Mouse (Mus musculus): ENCODE measurements at regions not wholly inside any gene's neighbourhood (a gene's known extent, or its start where the extent isn't known, plus 50 kb on each side); places are given as distances from the start of the nearest gene placed in this dataset.
"Not testable (repeated sequence)": the region's sequence is repeated elsewhere in the genome, so short reads cannot be mapped to it uniquely, and the experiment has no call there.

DNA sequence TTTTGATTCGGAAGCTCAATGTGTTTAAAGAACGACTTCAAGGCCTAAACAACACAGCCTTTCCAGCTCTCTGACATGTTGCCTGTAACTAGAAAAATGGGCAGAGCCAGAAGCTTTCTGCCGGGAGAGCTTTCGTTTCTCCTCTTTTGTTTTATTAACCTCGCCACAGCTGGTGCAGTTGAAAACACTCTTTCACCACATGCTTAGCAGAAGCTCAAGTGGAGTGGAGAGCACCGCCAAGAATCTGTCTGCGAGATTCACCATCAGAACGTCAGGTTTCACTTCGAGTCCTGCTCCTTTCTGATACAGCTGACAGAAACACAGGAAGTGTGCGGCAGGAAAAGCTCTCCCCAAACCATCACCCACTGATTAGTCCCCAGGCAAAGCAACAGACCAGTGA is 100.1 kb downstream of the Rps12 start:
- H3K9ac ChIP-seq, result no peak overlapping the region
- no peak for ATAC-seq (ENCODE audit: low read depth)
- no peak overlapping the region for H3K4me3 ChIP-seq
- H3K9me3 ChIP-seq, result no peaks in the 10 kb centered on the region
- no peaks in the 10 kb centered on the region for H3K36me3 ChIP-seq
- no peak overlapping the region for H3K4me2 ChIP-seq
- WGBS, result 63% methylated on average over 10 of the region's 10 CpGs
- H3K27ac ChIP-seq (replicated peaks), result no peak overlapping the region
- no peaks in the 10 kb centered on the region for H3K4me1 ChIP-seq (replicated peaks)
- H3K27me3 ChIP-seq, result no peaks in the 10 kb centered on the region

DNA sequence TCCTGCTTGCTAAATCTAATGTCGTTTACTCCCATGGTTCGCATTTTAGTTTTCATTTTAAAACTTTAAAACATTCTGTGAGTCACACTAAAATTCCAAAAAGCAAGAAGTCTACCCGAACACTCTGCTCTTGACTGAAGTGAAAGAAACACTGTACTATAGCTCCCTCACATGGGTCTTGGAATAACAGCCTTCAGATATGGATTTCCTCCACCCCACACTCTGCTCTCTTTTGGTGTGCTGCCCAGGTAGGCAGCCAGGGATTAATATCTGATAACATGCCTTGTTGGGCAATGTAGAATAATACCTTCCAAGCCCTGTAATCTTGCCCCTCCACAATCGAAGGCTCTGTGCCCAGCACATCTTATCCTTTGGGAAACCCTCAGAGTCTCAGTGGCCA is 104.0 kb downstream of the Rps12 start:
- Histone ChIP-seq H3K4me2 (no peak overlapping the region), H3K36me3 (no peaks in the 10 kb centered on the region), H3K4me1 (replicated peaks) (no peaks in the 10 kb centered on the region), H3K4me3 (no peak overlapping the region), H3K27me3 (no peaks in the 10 kb centered on the region), H3K9me3 (no peaks in the 10 kb centered on the region), H3K9ac (no peak overlapping the region), H3K27ac (replicated peaks) (no peak overlapping the region)
- ATAC-seq (ENCODE audit: low read depth), result no peak
- 85% methylated on average over 4 of the region's 4 CpGs for WGBS

DNA sequence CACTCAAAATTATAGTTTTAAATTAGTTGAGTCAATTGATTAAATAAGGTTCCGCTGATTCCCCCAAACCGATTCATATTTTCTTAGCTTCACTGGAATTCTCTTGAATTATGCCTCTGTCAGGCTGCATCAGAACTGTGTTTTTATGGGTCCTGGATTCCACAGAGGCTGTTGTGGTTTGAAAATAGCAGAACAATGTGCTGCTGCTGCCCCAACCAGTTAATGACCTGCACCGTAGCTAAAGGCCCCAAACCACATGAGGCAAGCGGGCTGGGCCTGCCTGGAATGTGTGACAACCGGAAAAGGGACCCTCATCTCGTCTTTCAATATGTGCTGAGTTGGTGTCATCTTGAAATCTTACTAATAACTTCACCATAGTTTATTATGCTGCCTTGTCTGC is 111.2 kb downstream of the Rps12 start:
- Histone ChIP-seq H3K27me3 (no peaks in the 10 kb centered on the region), H3K27ac (replicated peaks) (no peak overlapping the region), H3K4me1 (replicated peaks) (peaks cover 19% of the 10 kb centered on the region), H3K9me3 (no peaks in the 10 kb centered on the region), H3K9ac (no peak overlapping the region), H3K4me3 (no peak overlapping the region), H3K36me3 (no peaks in the 10 kb centered on the region), H3K4me2 (no peak overlapping the region)
- ATAC-seq (ENCODE audit: low read depth), result no peak
- 30% methylated on average over 6 of the region's 6 CpGs for WGBS

DNA sequence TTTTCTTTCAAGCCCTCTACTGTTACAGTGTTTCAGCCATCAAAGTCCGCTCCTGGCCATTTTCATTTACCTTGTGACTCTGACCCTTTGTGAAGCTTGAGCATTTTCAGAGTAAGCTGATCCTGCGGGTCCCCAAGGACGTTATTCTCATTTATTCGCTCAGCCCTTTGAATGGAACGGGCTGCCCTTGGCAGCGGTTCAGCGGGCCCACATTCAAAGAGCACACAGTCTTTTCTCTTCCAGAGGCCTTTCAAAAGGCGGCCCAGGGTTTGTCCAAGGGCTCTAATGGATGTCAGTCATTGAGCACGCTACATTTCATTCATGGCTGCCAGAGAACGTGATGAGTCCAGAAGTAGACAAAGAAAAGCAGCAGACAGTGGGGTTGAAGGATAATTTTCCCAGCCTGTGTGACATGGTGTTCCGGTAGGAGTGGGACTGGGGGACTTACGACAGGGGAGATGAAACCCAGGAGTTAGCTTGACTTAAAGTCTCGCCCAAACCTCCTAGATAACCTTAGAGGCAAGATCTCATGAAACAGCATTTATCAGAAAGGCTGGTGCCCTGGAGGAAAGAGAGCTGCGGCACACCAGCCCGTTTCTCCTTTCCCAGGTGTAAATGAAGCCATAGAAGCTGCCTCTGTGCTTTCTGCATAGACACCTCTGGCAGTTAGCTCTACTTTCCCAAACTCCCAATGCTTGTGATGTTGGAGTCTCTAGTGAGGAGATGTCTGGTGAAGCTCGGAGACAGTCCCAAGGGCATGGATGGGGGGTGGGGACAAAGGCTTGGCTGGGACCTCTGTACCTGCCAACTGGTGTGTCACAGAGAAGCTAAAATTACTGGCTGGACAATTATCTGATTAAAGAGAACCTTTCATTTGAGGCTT is 112.2 kb downstream of the Rps12 start:
- H3K36me3 ChIP-seq, result no peaks in the 10 kb centered on the region
- WGBS, result 19% methylated on average over 16 of the region's 16 CpGs
- no peaks in the 10 kb centered on the region for H3K27me3 ChIP-seq
- peak overlapping the region; percentile 42 for H3K4me2 ChIP-seq
- H3K9ac ChIP-seq, result no peak overlapping the region
- H3K9me3 ChIP-seq, result no peaks in the 10 kb centered on the region
- peaks cover 19% of the 10 kb centered on the region for H3K4me1 ChIP-seq (replicated peaks)
- H3K4me3 ChIP-seq, result no peak overlapping the region
- H3K27ac ChIP-seq (replicated peaks), result peak overlapping the region; percentile 75
- peak; percentile 90 for ATAC-seq (ENCODE audit: low read depth)

DNA sequence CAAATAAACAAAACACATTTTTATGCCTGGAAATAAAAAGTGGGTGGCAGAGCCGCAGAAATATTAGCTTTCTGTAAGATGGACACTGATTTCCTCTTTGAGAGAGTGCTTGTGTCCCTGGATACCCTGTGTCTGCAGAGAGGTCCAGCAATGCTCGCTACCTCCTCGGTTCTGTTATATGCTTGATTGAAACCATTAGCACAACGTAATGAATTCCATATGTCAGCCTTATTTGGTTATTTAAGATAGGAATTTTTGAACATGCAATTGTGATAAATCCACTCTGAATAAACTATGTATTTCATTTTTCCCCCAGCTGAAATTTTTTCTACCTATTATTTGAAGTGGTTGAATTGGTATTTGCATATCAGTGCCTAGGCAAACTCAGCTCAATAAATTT is 114.8 kb downstream of the Rps12 start:
- peaks cover 19% of the 10 kb centered on the region for H3K4me1 ChIP-seq (replicated peaks)
- WGBS, result 84% methylated on average over 4 of the region's 4 CpGs
- H3K36me3 ChIP-seq, result no peaks in the 10 kb centered on the region
- H3K4me2 ChIP-seq, result no peak overlapping the region
- ATAC-seq (ENCODE audit: low read depth), result no peak
- no peak overlapping the region for H3K9ac ChIP-seq
- no peak overlapping the region for H3K4me3 ChIP-seq
- H3K27me3 ChIP-seq, result no peaks in the 10 kb centered on the region
- H3K9me3 ChIP-seq, result no peaks in the 10 kb centered on the region
- H3K27ac ChIP-seq (replicated peaks), result no peak overlapping the region

DNA sequence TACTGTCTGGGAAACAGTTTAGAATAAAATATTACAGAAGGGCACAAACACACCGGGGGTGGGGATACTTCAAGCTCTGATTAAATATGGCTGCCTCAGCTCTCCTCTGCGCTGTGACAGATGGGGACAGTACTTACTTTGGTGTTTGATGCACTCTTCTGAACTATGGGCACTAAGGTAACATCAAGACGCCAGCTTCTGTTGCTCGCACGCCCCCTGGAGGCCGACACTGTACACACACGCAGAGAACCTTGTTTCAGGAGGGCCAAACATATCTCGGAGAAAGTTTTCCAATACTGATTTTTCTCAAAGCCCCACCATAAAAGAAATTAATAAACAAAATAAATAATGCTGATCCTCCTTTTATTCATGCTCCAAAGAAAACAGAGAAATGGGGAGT is 115.6 kb downstream of the Rps12 start:
- H3K4me1 ChIP-seq (replicated peaks), result peaks cover 19% of the 10 kb centered on the region
- H3K27ac ChIP-seq (replicated peaks), result no peak overlapping the region
- no peak overlapping the region for H3K9ac ChIP-seq
- ATAC-seq (ENCODE audit: low read depth), result no peak
- no peaks in the 10 kb centered on the region for H3K36me3 ChIP-seq
- no peak overlapping the region for H3K4me3 ChIP-seq
- H3K9me3 ChIP-seq, result no peaks in the 10 kb centered on the region
- no peaks in the 10 kb centered on the region for H3K27me3 ChIP-seq
- H3K4me2 ChIP-seq, result no peak overlapping the region
- 26% methylated on average over 8 of the region's 8 CpGs for WGBS

DNA sequence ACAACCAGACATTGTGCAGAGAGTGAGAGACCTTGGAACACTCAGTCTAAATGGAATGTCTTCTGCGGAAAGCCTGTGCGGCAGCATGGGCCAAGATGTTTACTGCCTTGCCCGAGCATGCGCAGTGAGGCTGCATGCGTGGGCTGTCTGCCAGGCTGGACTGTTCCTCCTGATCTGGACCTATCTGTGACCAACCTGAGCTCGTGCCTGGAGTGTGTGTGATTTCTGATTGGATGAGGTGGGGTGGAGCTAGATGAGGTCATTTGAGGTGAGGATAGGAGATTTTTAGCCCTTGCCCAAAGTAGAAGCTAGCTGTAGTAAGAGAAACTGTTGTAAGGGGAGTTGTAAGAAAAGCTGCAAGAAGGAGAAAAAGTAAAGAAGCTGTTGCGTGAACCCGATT is 121.2 kb downstream of the Rps12 start:
- H3K27ac ChIP-seq (replicated peaks); H3K9me3 ChIP-seq; ATAC-seq (ENCODE audit: low read depth); H3K4me2 ChIP-seq; H3K4me1 ChIP-seq (replicated peaks); H3K27me3 ChIP-seq; H3K4me3 ChIP-seq; H3K36me3 ChIP-seq; H3K9ac ChIP-seq: not testable (repeated sequence)
- 93% methylated on average over 8 of the region's 8 CpGs for WGBS

DNA sequence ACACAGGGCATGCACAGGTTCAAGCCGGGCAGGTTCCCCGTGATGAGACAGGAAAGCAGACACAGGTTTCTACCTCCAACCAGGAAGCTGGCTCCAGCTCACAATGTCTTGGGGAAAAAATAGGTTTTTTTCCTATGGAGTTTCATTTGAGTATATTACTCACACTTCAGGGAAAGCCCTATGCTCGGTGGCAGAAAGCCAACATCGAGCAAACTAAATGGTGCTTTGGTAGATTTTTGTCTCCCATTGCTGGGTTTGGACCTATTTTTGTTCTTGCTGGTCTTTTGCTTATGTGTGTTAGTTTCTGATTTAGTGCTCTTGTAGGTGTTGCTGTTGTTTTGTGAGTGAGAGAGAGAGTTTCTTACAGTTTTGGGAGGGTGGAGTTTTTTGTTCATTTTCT is 160.9 kb downstream of the Rps12 start:
- no peak for ATAC-seq (ENCODE audit: low read depth)
- WGBS, result 87% methylated on average over 4 of the region's 4 CpGs
- H3K27me3 ChIP-seq, result no peaks in the 10 kb centered on the region

DNA sequence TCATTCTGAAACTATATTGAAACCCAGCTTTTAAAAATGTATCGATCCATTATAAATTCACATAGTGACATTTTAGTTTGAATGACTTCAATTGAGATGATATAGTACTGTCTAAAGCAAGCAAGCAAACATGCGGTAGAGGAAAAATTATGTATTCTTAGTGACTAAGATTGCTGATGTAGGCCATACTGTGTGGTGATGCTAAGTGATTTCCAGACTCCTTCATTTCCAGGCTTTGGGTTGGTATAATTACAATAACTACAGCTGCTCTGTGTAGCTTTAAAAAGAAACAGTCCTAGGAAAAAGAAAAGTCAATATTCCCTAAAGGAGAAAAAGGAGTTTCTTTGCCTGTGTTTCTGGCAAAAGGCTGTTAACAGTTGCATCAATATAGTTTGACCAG is 175.0 kb downstream of the Rps12 start:
- H3K36me3 ChIP-seq, result no peaks in the 10 kb centered on the region
- H3K4me2 ChIP-seq, result no peak overlapping the region
- H3K4me3 ChIP-seq, result no peak overlapping the region
- H3K4me1 ChIP-seq (replicated peaks), result no peaks in the 10 kb centered on the region; the same call in 1 of the 2 replicates
- ATAC-seq (ENCODE audit: low read depth), result no peak
- H3K9me3 ChIP-seq, result no peaks in the 10 kb centered on the region
- no peaks in the 10 kb centered on the region for H3K27me3 ChIP-seq
- 83% methylated on average over 2 of the region's 2 CpGs for WGBS
- no peak overlapping the region for H3K9ac ChIP-seq
- no peak overlapping the region for H3K27ac ChIP-seq (replicated peaks)

More for the DNA sequence above, 160.9 kb downstream of the Rps12 start:
- no peak overlapping the region for H3K9ac ChIP-seq
- no peak overlapping the region for H3K27ac ChIP-seq (replicated peaks)
- no peak overlapping the region for H3K4me2 ChIP-seq
- no peaks in the 10 kb centered on the region for H3K4me1 ChIP-seq (replicated peaks)
- no peak overlapping the region for H3K4me3 ChIP-seq
- H3K9me3 ChIP-seq, result no peaks in the 10 kb centered on the region
- no peaks in the 10 kb centered on the region for H3K36me3 ChIP-seq

DNA sequence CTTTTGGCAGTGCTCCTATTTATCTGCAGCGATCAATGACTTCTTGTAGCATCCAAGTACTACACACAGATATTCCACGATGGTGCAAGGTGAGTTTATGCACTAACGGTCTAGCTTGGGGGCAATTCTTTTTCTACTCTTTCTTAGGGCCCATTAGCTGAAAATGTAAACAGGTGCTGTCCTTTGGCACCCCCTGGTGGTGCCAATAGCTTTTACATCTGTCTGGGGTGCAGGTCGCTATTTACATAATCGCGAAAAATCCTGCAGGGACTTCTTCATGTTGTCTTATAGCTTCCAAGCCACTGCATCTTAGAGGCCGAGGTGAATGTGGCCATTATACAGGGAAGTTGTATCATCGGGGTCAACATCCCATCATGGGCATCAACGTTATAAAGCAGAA is 175.9 kb downstream of the Rps12 start:
- ATAC-seq (ENCODE audit: low read depth), result no peak
- H3K9ac ChIP-seq, result no peak overlapping the region
- H3K4me1 ChIP-seq (replicated peaks), result no peaks in the 10 kb centered on the region; the same call in 1 of the 2 replicates
- no peak overlapping the region for H3K27ac ChIP-seq (replicated peaks)
- H3K27me3 ChIP-seq, result no peaks in the 10 kb centered on the region
- H3K36me3 ChIP-seq, result no peaks in the 10 kb centered on the region
- no peak overlapping the region for H3K4me2 ChIP-seq
- no peak overlapping the region for H3K4me3 ChIP-seq
- WGBS, result 38% methylated on average over 9 of the region's 9 CpGs
- no peaks in the 10 kb centered on the region for H3K9me3 ChIP-seq

DNA sequence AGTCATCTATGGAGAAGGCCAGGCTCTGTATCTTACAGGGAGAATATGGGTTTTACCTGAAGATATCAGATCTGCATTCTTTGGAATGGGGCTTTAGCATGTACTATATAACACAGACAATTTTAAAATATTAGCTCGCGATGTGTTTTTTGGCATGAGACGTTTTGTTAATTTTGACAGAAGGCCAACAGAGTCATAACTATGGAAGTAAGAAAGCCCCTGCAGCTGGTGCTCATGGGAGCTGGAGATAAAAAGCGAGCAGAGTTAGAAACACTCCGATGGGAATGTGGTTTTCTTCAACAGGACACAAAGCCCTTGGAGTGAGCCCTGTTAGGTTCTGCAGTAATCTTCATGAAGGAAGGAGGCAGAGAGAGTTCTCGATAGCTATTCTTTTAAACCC is 176.6 kb downstream of the Rps12 start:
- ATAC-seq (ENCODE audit: low read depth), result no peak
- Histone ChIP-seq H3K9ac (no peak overlapping the region), H3K4me1 (replicated peaks) (no peaks in the 10 kb centered on the region; the same call in 1 of the 2 replicates), H3K4me2 (no peak overlapping the region), H3K27ac (replicated peaks) (no peak overlapping the region), H3K36me3 (no peaks in the 10 kb centered on the region), H3K9me3 (no peaks in the 10 kb centered on the region), H3K4me3 (no peak overlapping the region), H3K27me3 (no peaks in the 10 kb centered on the region)
- WGBS, result 87% methylated on average over 6 of the region's 6 CpGs

DNA sequence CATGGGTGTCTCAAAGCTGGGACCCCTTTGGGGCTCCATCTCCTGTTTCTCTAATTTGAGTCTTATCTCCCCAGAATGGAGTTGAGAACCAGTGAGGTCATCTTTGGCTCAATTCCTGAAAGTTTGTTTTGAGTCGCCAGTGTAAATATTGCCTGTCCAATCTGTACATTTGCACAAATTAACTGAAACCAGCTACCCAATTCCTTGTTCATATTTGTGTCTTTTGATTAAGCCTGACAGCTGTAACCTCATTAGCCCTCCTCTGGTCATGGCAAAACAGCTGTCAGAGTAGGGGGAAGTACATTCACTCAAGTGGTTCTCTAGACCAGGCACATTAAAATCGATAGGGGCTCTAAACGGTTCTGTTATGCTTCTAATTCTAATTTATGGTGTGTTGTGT is 177.0 kb downstream of the Rps12 start:
- Histone ChIP-seq H3K27ac (replicated peaks) (no peak overlapping the region), H3K9ac (no peak overlapping the region), H3K27me3 (no peaks in the 10 kb centered on the region), H3K9me3 (no peaks in the 10 kb centered on the region), H3K4me1 (replicated peaks) (no peaks in the 10 kb centered on the region; the same call in 1 of the 2 replicates), H3K4me2 (no peak overlapping the region), H3K36me3 (no peaks in the 10 kb centered on the region), H3K4me3 (no peak overlapping the region)
- WGBS, result 70% methylated on average over 3 of the region's 3 CpGs
- ATAC-seq (ENCODE audit: low read depth), result no peak
